Mouse (Mus musculus) limb, embryonic 13.5 days (tissue): ENCODE results near the gene Gm9573. TPM values are rescaled to one million over a fixed set of nuclear protein-coding genes. Genes with fewer than 3 reads are reported as not detected.

ENCODE experiments used
- ATAC-seq: fragments of 200-750 bp; cut with Nextera tagmentation; 2 replicates; pipeline ENCODE4 v1.8.0; 2017; ENCODE audit warnings: low read depth, moderate number of reproducible peaks, moderate TSS enrichment; ENCODE audit not compliant: low FRiP score
- H3K27ac ChIP-seq: fragments of 300-500 bp; sonication (generic); 2 replicates; pipeline ENCODE4 v1.5.1; 2015; ENCODE audit warnings: inconsistent platforms, mild to moderate bottlenecking, moderate library complexity
- H3K27me3 ChIP-seq: fragments of 300-500 bp; sonication (generic); 2 replicates; pipeline ENCODE4 v1.6.1; 2015; ENCODE audit warnings: mild to moderate bottlenecking, inconsistent platforms
- H3K36me3 ChIP-seq: fragments of 300-500 bp; sonication (generic); 2 replicates; pipeline ENCODE4 v1.6.1; 2015; ENCODE audit warnings: inconsistent platforms, mild to moderate bottlenecking, moderate library complexity
- H3K4me1 ChIP-seq: fragments of 300-500 bp; sonication (generic); 2 replicates; pipeline ENCODE4 v1.6.1; 2015; ENCODE audit warnings: inconsistent platforms
- H3K4me2 ChIP-seq: fragments of 300-500 bp; sonication (generic); replicated peaks from 2 replicates; pipeline ENCODE4 v1.6.1; 2015; ENCODE audit warnings: inconsistent platforms, mild to moderate bottlenecking, moderate library complexity
- H3K4me3 ChIP-seq: fragments of 300-500 bp; sonication (generic); 2 replicates; pipeline ENCODE4 v1.5.1; 2015; ENCODE audit warnings: moderate library complexity, mild to moderate bottlenecking, inconsistent platforms
- H3K9ac ChIP-seq: fragments of 300-500 bp; sonication (generic); 2 replicates; pipeline ENCODE4 v1.6.1; 2015; ENCODE audit warnings: mild to moderate bottlenecking, inconsistent platforms
- H3K9me3 ChIP-seq: fragments of 300-500 bp; sonication (generic); 2 replicates; pipeline ENCODE4 v1.6.1; 2016; ENCODE audit warnings: inconsistent platforms
- WGBS: fragments of 180-500 bp; shearing (Covaris S2); methylation state at CpG from one replicate; pipeline ENCODE4 v1.1.7; 2015; 5-methylcytosine and 5-hydroxymethylcytosine counted together
- polyA plus RNA-seq: library from polyadenylated mRNA; unstranded; fragments of >200 nt; fragmentation: Nextera tagmentation; extraction: Ambion mirVana; gene quantifications from 2 replicates; pipeline ENCODE4 v1.2.1, GENCODE M21; 2015

Gene Gm9573
- polyA plus RNA-seq, 1 experiment from 2014 or later, result not detected

DNA sequence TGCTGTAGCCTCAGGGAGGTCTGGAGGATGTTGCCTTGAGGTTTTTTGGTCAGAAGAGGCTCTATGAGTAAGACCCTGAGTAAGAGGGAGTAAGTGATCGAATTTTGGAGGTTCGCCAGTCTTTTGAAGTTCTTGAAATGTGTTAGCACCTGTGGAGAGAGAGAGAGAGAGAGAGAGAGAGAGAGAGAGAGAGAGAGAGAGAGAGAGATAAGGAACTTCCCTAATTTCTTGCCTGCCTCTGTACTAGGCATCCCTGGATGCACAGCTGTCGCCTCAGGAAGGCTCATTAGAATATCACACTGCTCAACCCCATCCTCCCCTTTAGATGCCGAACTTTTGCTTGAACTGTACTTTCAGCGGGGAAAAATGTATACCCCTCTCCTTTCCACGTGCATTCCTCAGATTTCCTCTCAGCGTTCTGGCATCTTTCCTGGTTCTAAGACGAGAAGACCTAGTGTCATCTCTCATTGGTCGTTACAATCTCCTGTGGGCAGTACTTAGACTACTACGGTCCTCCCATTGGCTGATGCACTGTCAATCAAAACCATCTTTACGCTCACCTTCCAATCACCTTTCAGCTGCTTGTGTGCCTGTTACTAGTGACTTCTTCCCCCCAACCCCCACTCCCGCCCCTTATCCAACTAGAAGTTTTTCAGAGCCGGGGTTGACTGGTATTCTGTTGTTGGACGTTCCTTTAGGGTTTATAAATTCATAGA, 12.2 kb upstream of the Gm9573 start:
- no peaks in the 10 kb centered on the region for H3K36me3 ChIP-seq
- peak; percentile 90 for ATAC-seq
- no peak overlapping the region for H3K4me3 ChIP-seq
- no peaks in the 10 kb centered on the region for H3K9me3 ChIP-seq
- peak overlapping the region; percentile 50 for H3K4me2 ChIP-seq
- H3K9ac ChIP-seq, result no peak overlapping the region
- H3K4me1 ChIP-seq, result peaks cover 10% of the 10 kb centered on the region; the same call in 1 of the 2 replicates
- WGBS, result 23% methylated on average over 14 of the region's 14 CpGs
- peak overlapping the region; percentile 33; the same call in 1 of the 2 replicates for H3K27ac ChIP-seq
- peaks cover 12% of the 10 kb centered on the region for H3K27me3 ChIP-seq

GRCm38 (mm10) chr17:35636363-35636762, 9.9 kb upstream of the Gm9573 start:
- H3K9ac ChIP-seq, result no peak overlapping the region
- H3K4me2 ChIP-seq, result peak overlapping the region; percentile 69
- no peak overlapping the region for H3K27ac ChIP-seq
- 45% methylated on average over 5 of the region's 5 CpGs for WGBS
- no peaks in the 10 kb centered on the region for H3K36me3 ChIP-seq
- H3K4me3 ChIP-seq, result peak overlapping the region; percentile 44; the same call in 1 of the 2 replicates
- H3K4me1 ChIP-seq, result peaks cover 10% of the 10 kb centered on the region; the same call in 1 of the 2 replicates
- peaks cover 7% of the 10 kb centered on the region; the same call in 1 of the 2 replicates for H3K27me3 ChIP-seq
- ATAC-seq, result no peak
- no peaks in the 10 kb centered on the region for H3K9me3 ChIP-seq

GRCm38 (mm10) chr17:35635699-35636111, 9.3 kb upstream of the Gm9573 start:
- WGBS, result 1% methylated on average over 15 of the region's 15 CpGs
- peak; percentile 34; the same call in 1 of the 2 replicates for ATAC-seq

DNA sequence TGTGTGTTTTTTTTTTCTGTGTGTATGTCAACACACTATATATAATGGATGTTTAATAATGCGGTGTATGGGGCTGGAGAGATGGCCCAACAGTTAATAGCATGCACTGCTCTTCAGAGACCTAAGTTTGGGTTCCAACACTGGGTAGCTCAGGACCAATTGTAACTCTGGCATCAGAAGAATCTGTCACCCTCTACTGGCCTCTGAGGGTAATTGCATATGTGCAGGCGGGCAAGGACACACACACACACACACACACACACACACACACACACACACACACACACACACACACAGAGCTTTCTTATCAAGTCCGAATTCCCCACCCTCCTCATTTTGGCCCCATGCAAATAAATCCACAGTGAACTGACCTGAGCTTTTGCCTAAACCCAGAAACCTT, 8.8 kb upstream of the Gm9573 start:
- Histone ChIP-seq H3K4me3 (no peak overlapping the region), H3K36me3 (no peaks in the 10 kb centered on the region), H3K27ac (no peak overlapping the region), H3K9me3 (no peaks in the 10 kb centered on the region), H3K4me2 (no peak overlapping the region), H3K4me1 (peaks cover 10% of the 10 kb centered on the region; the same call in 1 of the 2 replicates), H3K9ac (no peak overlapping the region), H3K27me3 (peaks cover 7% of the 10 kb centered on the region; the same call in 1 of the 2 replicates)
- WGBS, result 96% methylated on average over 2 of the region's 3 CpGs
- no peak for ATAC-seq

More at GRCm38 (mm10) chr17:35635699-35636111, 9.3 kb upstream of the Gm9573 start:
- H3K36me3 ChIP-seq, result no peaks in the 10 kb centered on the region
- 0 out of 2 replicates have a peak overlapping the region, but pooled peaks have one; percentile 50 for H3K9ac ChIP-seq
- peak overlapping the region; percentile 44 for H3K4me3 ChIP-seq
- H3K27ac ChIP-seq, result no peak overlapping the region
- H3K4me1 ChIP-seq, result peaks cover 10% of the 10 kb centered on the region; the same call in 1 of the 2 replicates
- H3K9me3 ChIP-seq, result no peaks in the 10 kb centered on the region
- peaks cover 7% of the 10 kb centered on the region; the same call in 1 of the 2 replicates for H3K27me3 ChIP-seq
- H3K4me2 ChIP-seq, result peak overlapping the region; percentile 69

GRCm38 (mm10) chr17:35633992-35634391, 7.6 kb upstream of the Gm9573 start:
- no peak overlapping the region for H3K4me2 ChIP-seq
- H3K9ac ChIP-seq, result no peak overlapping the region
- peaks cover 10% of the 10 kb centered on the region; the same call in 1 of the 2 replicates for H3K4me1 ChIP-seq
- H3K27ac ChIP-seq, result no peak overlapping the region
- no peaks in the 10 kb centered on the region for H3K36me3 ChIP-seq
- no peak overlapping the region for H3K4me3 ChIP-seq
- no peak for ATAC-seq
- H3K27me3 ChIP-seq, result peaks cover 7% of the 10 kb centered on the region; the same call in 1 of the 2 replicates
- WGBS, result 21% methylated on average over 1 of the region's 1 CpGs
- no peaks in the 10 kb centered on the region for H3K9me3 ChIP-seq

GRCm38 (mm10) chr17:35617127-35617526, 9.3 kb downstream of the Gm9573 start:
- no peak overlapping the region for H3K4me3 ChIP-seq
- no peaks in the 10 kb centered on the region for H3K27me3 ChIP-seq
- no peaks in the 10 kb centered on the region for H3K36me3 ChIP-seq
- H3K9me3 ChIP-seq, result no peaks in the 10 kb centered on the region
- ATAC-seq, result no peak
- 67% methylated on average over 4 of the region's 4 CpGs for WGBS
- H3K4me2 ChIP-seq, result no peak overlapping the region
- H3K4me1 ChIP-seq, result no peaks in the 10 kb centered on the region
- H3K9ac ChIP-seq, result no peak overlapping the region
- H3K27ac ChIP-seq, result no peak overlapping the region

- no peak overlapping the region for H3K4me2 ChIP-seq
- H3K4me1 ChIP-seq, result no peaks in the 10 kb centered on the region
- ATAC-seq, result no peak
- H3K27ac ChIP-seq, result no peak overlapping the region
- H3K9me3 ChIP-seq, result no peaks in the 10 kb centered on the region; the same call in 1 of the 2 replicates
- H3K9ac ChIP-seq, result no peak overlapping the region
- H3K36me3 ChIP-seq, result no peaks in the 10 kb centered on the region
- 0 out of 2 replicates have a peak, but pooled peaks cover 4% of the 10 kb centered on the region for H3K27me3 ChIP-seq
- WGBS, result 57% methylated on average over 8 of the region's 8 CpGs
- no peak overlapping the region for H3K4me3 ChIP-seq
These were observed 24.6 kb downstream of the Gm9573 start for GRCm38 (mm10) chr17:35601736-35602354.

- H3K27me3 ChIP-seq, result 0 out of 2 replicates have a peak, but pooled peaks cover 4% of the 10 kb centered on the region
- H3K36me3 ChIP-seq, result no peaks in the 10 kb centered on the region
- no peak within 1 kb of the TSS for H3K4me2 ChIP-seq
- no peak within 1 kb of the TSS for H3K4me3 ChIP-seq
- no peak for ATAC-seq
- H3K9me3 ChIP-seq, result no peaks in the 10 kb centered on the region
- H3K4me1 ChIP-seq, result no peaks in the 10 kb centered on the region
- WGBS, result 64% methylated on average over 2 of the region's 2 CpGs
- H3K27ac ChIP-seq, result no peak within 1 kb of the TSS
- no peak within 1 kb of the TSS for H3K9ac ChIP-seq
These were observed 25.2 kb downstream of the Gm9573 start, which contains the start of gene Sfta2 for GRCm38 (mm10) chr17:35601249-35601648. Gene Sfta2 (plus strand): TSS chr17:35601549.

DNA sequence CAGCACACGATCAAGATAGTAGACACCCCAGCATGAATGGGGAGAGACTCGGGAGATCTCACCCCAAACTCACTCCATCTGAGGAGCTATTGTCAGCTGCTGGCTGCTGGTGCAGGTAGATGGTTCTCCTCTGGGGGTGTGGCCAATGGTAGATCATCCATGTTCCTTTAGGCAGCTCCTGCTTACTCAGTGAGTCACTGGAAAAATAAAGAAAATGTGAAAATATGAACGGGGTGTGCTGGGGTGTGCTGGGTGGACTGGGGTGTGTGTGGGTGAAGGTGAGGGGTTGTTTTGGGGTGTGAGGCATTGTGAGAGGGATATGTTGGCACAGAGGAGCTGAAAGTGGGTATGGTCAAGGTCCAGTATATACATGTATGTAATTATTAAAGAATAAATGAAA, 29.0 kb downstream of the Gm9573 start:
- 88% methylated on average over 3 of the region's 3 CpGs for WGBS
- Histone ChIP-seq H3K36me3 (no peaks in the 10 kb centered on the region), H3K4me3 (no peak overlapping the region), H3K27me3 (0 out of 2 replicates have a peak, but pooled peaks cover 4% of the 10 kb centered on the region), H3K4me1 (no peaks in the 10 kb centered on the region), H3K9ac (no peak overlapping the region), H3K27ac (no peak overlapping the region), H3K4me2 (no peak overlapping the region), H3K9me3 (no peaks in the 10 kb centered on the region)
- no peak for ATAC-seq

DNA sequence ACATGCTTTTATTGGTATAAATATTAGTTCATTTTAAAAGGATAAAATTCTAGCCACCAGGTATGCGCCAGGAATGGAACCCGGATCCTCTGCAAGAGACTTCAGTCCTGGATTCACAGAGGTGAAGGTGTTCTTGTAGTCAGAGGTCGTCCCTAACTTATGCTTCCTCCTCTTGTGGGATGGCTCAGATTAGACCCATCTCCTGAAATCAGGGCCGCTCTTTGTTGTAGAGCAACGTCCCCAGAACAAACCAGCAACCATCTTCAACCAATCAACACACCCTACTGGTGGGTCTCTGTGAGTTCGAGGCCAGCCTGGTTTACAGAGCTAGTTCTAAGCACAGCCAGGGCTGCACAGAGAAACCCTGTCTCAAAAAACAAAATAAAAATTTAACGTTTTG, 32.0 kb downstream of the Gm9573 start:
- Histone ChIP-seq H3K9me3 (no peaks in the 10 kb centered on the region), H3K4me2 (no peak overlapping the region), H3K4me3 (no peak overlapping the region), H3K27ac (no peak overlapping the region), H3K4me1 (0 out of 2 replicates have a peak, but pooled peaks cover 5% of the 10 kb centered on the region), H3K27me3 (0 out of 2 replicates have a peak, but pooled peaks cover 4% of the 10 kb centered on the region), H3K9ac (no peak overlapping the region), H3K36me3 (no peaks in the 10 kb centered on the region)
- no peak for ATAC-seq
- 84% methylated on average over 7 of the region's 7 CpGs for WGBS

- no peak overlapping the region for H3K9ac ChIP-seq
- WGBS, result 41% methylated on average over 4 of the region's 4 CpGs
- no peaks in the 10 kb centered on the region for H3K36me3 ChIP-seq
- 0 out of 2 replicates have a peak, but pooled peaks cover 4% of the 10 kb centered on the region for H3K27me3 ChIP-seq
- H3K4me1 ChIP-seq, result 0 out of 2 replicates have a peak, but pooled peaks cover 5% of the 10 kb centered on the region
- H3K27ac ChIP-seq, result no peak overlapping the region
- no peak overlapping the region for H3K4me3 ChIP-seq
- ATAC-seq, result no peak
- no peak overlapping the region for H3K4me2 ChIP-seq
- no peaks in the 10 kb centered on the region for H3K9me3 ChIP-seq
These were observed 32.7 kb downstream of the Gm9573 start for GRCm38 (mm10) chr17:35593786-35594185.

- H3K27me3 ChIP-seq, result 0 out of 2 replicates have a peak, but pooled peaks cover 4% of the 10 kb centered on the region
- H3K4me2 ChIP-seq, result no peak overlapping the region
- H3K9me3 ChIP-seq, result peaks cover 3% of the 10 kb centered on the region; the same call in 1 of the 2 replicates
- WGBS, result 82% methylated on average over 9 of the region's 9 CpGs
- no peaks in the 10 kb centered on the region for H3K36me3 ChIP-seq
- H3K9ac ChIP-seq, result no peak overlapping the region
- H3K4me3 ChIP-seq, result no peak overlapping the region
- ATAC-seq, result no peak
- H3K4me1 ChIP-seq, result 0 out of 2 replicates have a peak, but pooled peaks cover 5% of the 10 kb centered on the region
- no peak overlapping the region for H3K27ac ChIP-seq
These were observed 34.3 kb downstream of the Gm9573 start for GRCm38 (mm10) chr17:35592131-35592530.
